In the genomic region with DNA sequence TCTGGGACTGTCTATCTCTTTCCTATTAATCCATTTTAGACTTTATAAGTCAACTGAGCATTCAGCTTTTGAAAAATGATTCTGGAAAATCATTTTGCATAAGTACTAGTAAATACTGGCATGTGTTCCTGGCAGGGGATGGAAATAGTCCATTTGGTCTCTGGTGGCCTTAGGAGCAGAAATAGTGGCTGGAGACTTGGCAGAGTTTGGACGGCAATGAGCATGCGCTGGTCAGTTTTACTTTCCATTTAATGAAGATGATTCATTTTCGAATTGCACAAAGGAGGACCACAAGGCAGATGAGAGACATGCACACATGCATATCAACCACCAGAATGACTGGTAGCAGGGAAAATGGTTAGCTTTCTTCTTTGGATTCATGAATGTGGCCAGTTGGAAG, we compare ENCODE assay signal across 13 mouse cellular contexts.
A peak's percentile ranks its signal among the peaks of the same experiment; 100 is the strongest.
DNase-seq lines count a peak whose midpoint lies in the region; ATAC-seq and TF ChIP-seq lines count a peak whose summit lies in the region.
"Had no signal": no experiment of that assay in that cellular context is flagged by ENCODE, and none has a peak within 500 bp of the region (broad histone marks: within the 10 kb centered on the region; RNA-seq: fewer than 3 reads in every experiment).

No protein-coding gene starts in this region.

- no peak overlapping the region for H3K27ac ChIP-seq in liver, adult 2 months (replicated peaks; ENCODE audit: insufficient read depth, low read depth, low read length)
- no peak overlapping the region for H3K27ac ChIP-seq in liver, embryonic 11.5 days (ENCODE audit: low read depth, low read length)
- H3K27ac ChIP-seq: stomach, embryonic 15.5 days had no signal

- H3K79me2 ChIP-seq in liver, adult 2 months (ENCODE audit: control insufficient read depth, insufficient read depth, low read length), result no peaks in the 10 kb centered on the region

- H3K36me3 ChIP-seq in liver, adult 2 months (ENCODE audit: control insufficient read depth, insufficient read depth, low read length), result no peaks in the 10 kb centered on the region
- H3K36me3 ChIP-seq in liver, embryonic 11.5 days (ENCODE audit: control insufficient read depth, insufficient read depth, low read length), result no peaks in the 10 kb centered on the region
- H3K36me3 ChIP-seq: stomach, embryonic 15.5 days had no signal

- TF ChIP-seq POLR2A in liver, adult 2 months (IDR thresholded peaks at IDR 0.05; ENCODE audit: extremely low read depth, insufficient read depth, low read length), result no peak

- TF ChIP-seq CTCF in liver, adult 2 months (IDR thresholded peaks at IDR 0.05; ENCODE audit: low read depth, low read length), result no peak

- no peak overlapping the region for H3K4me3 ChIP-seq in liver, adult 2 months (ENCODE audit: insufficient read depth, low read depth, low read length)
- no peak overlapping the region for H3K4me3 ChIP-seq in liver, embryonic 11.5 days (ENCODE audit: low read depth, low read length)
- H3K4me3 ChIP-seq: megakaryocyte, embryonic 14.5 days; stomach, embryonic 15.5 days had no signal

- H3K4me2 ChIP-seq in liver, embryonic 11.5 days, result no peak overlapping the region
- H3K4me2 ChIP-seq: stomach, embryonic 15.5 days had no signal

- no peaks in the 10 kb centered on the region for H3K4me1 ChIP-seq in liver, adult 2 months (ENCODE audit: control insufficient read depth, insufficient read depth, low read length)
- H3K4me1 ChIP-seq in liver, embryonic 11.5 days (replicated peaks; ENCODE audit: control insufficient read depth, insufficient read depth, low read length), result no peaks in the 10 kb centered on the region
- H3K4me1 ChIP-seq: megakaryocyte, embryonic 14.5 days; stomach, embryonic 15.5 days had no signal

- peak; percentile 34 for DNase-seq in adrenal gland, postnatal 10 days
- no peak for DNase-seq in adrenal gland, adult 8-10 months
- peak; percentile 15 for DNase-seq in liver, adult 2 months (ENCODE audit: extremely low read depth, low read depth, low spot score)
- no peak for DNase-seq in liver, embryonic 11.5 days (ENCODE audit: low spot score)
- peak; percentile 24 to 43 for DNase-seq in heart, adult 9 months (ENCODE audit: low spot score in 2 of 2)
- DNase-seq in lung, postnatal 25 days (ENCODE audit: low spot score), result peak; percentile 13
- no peak for DNase-seq in thymus, postnatal 0 days (ENCODE audit: low spot score)
- DNase-seq: cerebellum, adult 9-10 months; liver; right cerebral cortex, postnatal 25 days had no signal

- no peak for ATAC-seq in liver, embryonic 11.5 days (replicated peaks; ENCODE audit: low FRiP score)
- no peak for ATAC-seq in megakaryocyte, adult 5-6 weeks (ENCODE audit: poor library complexity, severe bottlenecking)

- WGBS in liver, adult 2 months, result 80% methylated on average over 3 of the region's 3 CpGs
- WGBS in liver, embryonic 11.5 days, result 81% methylated on average over 3 of the region's 3 CpGs

- H3K27me3 ChIP-seq in liver, adult 2 months (ENCODE audit: control insufficient read depth, insufficient read depth, low read length), result no peaks in the 10 kb centered on the region
- H3K27me3 ChIP-seq in liver, embryonic 11.5 days (replicated peaks; ENCODE audit: control insufficient read depth, insufficient read depth, low read length), result no peaks in the 10 kb centered on the region
- H3K27me3 ChIP-seq: megakaryocyte, embryonic 14.5 days; stomach, embryonic 15.5 days had no signal

- H3K9ac ChIP-seq in liver, adult 2 months (ENCODE audit: low read depth, low read length), result no peak overlapping the region
- H3K9ac ChIP-seq in liver, embryonic 11.5 days (ENCODE audit: low read depth, low read length), result no peak overlapping the region
- H3K9ac ChIP-seq: stomach, embryonic 15.5 days had no signal

- H3K9me3 ChIP-seq in liver, embryonic 11.5 days (ENCODE audit: control insufficient read depth, low read length), result no peaks in the 10 kb centered on the region
- H3K9me3 ChIP-seq: stomach, embryonic 15.5 days had no signal

Comparison
In these comparisons a context has a peak if more than half of its experiments do, and no peak if none do; other contexts are left out.
1. DNase-seq: peak in adrenal gland, postnatal 10 days (single experiment), liver, adult 2 months (single experiment), heart, adult 9 months (2 of 2) and lung, postnatal 25 days (single experiment); none in adrenal gland, adult 8-10 months (single experiment), liver, embryonic 11.5 days (single experiment) and thymus, postnatal 0 days (single experiment).